Mouse (Mus musculus) mature B cell (primary cell): ENCODE data around the gene Plekhg1.

Experiments
- in situ Hi-C: fragments of 300-500 bp; cut with MboI; formaldehyde crosslinking; loops from 2 replicates; pipeline ENCODE4 v1.14.3; 2019

The Plekhg1 gene

DNA sequence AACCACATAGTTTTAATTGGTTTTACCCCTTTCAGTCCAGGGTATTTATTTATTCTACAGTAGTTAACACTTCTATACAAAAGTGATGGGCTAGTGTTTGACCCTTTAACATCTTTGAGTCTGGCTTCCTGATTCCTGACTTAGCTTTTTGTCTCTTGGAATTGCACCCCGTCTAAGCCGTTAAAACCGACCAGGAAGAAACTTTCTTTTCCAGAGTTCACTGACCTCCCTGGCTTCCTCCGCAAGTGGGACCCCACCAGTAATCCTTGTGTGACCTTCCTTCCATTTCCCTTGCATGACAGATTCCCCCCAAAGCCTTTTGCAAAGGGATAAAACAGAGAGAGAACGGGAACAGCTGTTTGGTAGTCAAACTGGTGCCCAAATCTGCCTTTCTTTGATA lies 1.6 kb downstream of the Plekhg1 start:
- in situ Hi-C loops: no loop called here

DNA sequence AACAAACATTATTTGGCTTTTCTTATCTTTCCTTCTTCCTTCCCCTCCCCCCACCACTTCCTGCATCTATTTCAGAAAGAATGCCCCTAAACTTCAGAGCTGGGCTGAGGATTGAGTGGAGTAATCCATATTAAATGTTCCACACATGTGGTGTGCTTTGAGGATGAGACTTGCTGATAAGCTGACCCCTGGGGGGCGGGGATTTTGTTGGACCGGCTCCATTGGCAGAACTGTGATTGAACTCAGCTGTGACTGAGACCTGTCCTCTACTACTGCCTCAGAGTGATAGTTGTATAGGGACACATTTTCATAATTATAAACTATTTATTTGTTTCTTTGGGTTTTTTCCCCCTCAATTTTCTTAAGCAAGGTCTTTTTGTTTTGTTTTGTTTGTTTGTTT lies 2.9 kb downstream of the Plekhg1 start:
- in situ Hi-C loops: no loop called here

DNA sequence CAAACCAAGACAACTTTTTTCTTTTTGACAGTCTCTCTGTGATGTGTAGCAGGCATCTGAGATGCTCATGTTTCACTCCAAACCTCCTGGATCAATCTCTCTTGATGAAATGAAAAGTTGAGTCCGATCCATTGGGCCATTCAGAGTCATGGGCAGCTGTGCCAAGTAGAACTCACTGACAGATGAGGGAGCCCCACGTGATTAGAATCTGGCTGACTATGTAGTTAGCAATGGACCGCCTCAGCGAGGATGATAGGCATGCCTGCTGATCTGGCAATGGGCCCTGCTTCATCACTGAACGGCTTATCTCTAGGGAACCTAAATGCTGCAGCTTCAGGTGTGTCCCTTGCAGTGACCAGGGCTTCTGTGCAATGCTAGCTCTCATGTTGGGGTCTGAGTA lies 3.7 kb downstream of the Plekhg1 start:
- in situ Hi-C loops: no loop called here

DNA sequence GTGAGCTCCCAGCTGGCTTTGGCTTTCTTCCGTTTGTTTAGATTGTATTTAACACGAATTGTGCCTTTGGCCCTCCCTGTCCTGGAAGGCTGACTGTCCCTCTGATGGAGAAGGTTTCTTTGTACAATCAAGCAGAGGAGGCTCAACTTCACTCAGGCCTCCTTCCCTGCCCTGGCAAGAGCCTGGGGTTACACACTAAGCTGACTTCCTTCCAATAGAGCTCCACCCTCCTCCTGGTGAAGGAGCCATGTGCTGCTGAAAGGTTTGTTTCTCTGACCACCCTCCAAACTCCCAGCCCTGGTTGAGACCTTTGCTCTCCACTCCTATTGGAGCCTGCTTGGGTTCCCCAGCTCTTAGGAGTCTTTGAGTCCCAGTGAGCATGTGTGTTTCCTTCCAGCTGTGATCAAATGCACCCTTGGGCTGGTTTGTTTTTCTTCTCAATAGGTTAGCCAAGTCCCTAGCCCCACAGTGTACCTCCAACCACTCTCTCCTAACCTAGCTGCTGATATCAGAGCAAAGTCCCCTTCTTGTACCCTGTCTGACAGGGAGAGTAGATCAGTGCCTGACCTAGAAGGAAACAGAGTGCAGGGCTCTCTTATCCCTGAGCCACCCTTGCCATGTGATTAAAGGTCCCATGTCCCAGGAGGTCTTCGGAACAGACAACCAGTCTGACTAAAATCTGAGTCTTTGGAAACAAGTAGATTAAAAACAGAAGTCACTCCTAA lies 6.8 kb downstream of the Plekhg1 start:
- in situ Hi-C loops: no loop called here

DNA sequence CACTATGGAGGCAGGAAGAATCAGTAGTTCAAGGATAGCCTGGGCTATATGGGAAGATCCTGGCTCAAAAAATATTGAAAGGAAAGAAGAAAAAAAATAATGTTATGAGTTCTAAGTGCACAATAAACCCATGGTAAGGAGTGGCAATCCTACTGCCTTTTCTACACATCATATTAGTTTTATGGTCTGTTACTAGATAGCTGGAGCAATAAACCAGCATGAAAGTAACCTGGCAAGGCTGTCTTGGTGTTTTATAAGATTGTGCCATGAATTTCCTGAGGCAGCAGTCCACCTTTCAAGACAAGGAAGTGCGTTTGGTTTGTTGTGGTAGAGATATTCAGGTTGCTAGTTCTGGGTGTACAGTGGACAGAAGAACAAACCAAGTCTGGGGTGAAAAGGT lies 9.4 kb downstream of the Plekhg1 start:
- in situ Hi-C loops: no loop called here

DNA sequence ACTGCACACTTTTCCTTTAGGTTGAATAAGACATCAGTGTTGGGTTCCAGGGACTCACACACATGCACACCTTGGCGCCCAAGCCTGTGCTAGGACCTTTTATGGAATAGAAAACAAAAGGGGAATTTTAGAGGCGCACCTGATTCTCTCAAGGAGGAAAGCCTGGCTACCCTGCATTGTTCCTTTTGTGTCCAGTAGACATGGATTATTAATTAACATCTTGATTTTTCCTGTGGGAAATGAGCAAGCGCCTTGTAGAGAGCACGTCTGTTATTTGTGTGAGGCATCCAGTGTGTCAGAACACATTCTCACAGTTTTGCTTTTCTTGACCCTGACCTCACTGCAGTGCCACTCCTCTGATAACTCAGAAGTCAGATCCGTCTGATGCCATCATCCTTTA lies 21.8 kb downstream of the Plekhg1 start:
- in situ Hi-C loops: no loop called here

DNA sequence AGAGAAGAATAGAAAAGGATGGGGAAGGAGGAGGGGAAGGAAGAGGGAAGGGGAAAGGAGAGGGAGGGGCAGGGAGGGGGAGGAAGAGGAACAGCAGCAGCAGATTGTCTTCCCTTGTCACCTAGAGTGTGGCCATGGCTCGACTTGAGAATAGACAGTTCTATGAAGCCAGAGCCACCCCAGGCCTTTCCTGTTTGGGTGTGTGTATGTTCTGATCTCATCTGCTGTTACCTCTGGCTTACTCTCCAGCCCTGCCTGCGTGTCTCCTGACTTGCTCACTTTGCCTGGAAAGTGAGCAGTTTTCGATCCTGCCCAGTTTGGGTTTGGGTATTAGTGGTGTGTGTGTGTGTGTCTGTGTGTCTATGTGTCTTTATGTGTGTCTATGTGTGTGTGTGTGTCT lies 23.0 kb downstream of the Plekhg1 start:
- in situ Hi-C loops: no loop called here

DNA sequence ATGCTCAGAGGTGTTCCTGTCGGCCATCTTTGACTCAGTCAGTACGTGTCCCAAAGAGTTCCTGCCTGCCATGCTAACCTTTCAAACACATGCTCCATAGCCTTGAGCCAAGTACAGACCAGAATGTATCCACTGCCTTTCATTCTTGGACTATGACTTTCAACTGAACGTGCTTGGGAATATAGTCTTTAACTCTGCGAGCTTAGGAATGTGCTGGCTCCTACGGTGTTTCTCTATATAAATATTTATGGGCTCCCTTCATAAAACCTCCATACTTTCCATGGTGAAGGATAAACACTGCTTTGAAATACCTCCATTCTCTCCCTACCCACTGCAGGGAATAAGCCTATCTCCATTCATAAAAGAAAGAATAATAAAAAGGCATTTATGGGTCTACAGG lies 29.0 kb downstream of the Plekhg1 start:
- in situ Hi-C loops: no loop called here

DNA sequence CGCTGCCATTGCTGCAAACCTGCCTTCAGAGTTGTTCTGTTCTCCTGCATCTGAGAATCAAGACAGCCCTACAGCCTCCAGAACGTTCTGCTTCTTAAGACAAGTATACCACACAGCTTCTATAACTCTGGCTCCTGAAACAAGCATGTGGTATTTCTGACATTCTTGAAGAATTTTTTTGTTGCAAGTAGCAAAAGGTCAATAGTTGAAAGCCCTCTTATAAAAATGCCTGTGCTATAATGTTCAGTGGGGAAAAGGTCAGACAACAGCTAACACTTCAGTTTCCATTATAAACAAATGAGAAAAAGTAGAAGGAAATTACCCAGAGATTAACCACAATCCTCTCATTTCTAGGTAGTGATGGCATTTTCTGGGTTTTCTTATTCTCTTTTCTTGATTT lies 34.2 kb downstream of the Plekhg1 start:
- in situ Hi-C loops: no loop called here

DNA sequence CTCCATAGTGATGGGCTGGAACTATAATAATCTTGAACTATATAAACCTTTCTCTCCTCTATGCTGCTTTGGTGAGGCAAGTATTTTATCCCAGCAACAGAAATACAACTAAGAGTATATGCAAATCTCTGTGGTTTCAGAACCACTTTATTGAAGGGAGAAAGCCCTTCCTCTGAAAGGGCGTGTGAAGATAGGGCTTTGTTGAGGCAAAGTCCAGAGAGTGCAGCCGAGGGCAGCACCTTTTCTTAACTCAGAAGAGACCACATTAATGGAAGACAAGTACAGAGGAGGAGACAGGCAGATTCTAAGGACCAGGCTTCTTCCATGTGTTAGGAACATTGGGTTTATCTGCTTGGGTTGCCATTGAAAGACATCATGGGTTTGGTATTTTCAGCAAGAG lies 36.6 kb downstream of the Plekhg1 start:
- in situ Hi-C loops: no loop called here

DNA sequence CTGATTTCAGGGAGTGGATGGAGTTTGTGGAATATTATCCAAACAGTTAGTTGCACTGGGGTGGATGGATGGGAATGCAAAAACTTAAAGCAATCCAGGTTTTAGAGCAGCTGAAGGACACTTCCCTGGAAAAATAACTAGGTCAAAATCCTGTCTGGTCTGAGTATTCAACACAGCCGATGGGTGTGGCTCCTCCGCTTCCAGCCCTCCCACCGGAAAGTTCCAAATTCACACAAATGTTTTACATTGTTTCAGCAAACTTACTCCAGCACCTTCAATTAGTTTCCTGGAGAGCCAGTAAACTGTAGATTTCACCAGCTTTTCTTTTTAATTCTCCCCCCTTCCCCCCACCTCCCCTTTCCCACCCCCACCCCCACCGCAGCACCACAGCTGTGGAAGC lies 45.2 kb downstream of the Plekhg1 start:
- in situ Hi-C loops: no loop called here

DNA sequence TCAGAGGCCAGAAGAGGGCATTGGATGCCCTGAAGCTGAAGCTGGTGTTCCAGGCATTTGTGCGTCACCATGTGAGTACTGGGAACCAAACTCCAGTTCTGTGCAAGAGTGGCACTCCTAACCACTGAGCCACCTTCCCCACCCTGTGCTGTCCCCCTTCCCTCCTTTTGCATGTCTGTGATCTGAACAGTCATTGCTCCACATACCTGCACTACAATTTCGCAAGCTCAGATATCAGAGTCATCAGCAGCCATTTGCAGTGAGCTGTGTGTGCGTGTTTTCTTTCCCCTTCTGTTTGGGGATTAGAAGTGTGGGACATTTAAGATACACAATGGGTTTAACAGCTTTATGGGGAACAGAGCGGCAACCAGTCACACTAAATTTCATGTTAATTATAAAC lies 46.4 kb downstream of the Plekhg1 start:
- in situ Hi-C loops: no loop called here

DNA sequence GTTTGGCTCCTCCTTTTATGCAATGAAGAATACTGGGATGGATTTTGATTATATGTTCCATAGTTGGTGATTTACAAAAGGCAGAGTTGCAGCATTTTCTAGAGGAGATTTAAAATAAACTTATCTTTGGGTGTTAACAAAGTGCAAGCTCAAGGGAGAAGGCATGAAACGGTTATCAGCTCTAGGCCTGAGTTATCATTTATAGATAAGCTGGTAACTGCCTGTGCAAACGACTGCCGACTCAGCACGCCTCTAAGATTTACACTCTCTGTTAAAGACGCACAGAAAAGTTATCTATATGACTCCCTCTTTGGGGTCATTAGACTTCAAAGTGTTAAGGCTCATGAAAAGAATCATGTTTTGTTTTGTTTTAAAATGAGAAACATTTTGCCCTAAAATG lies 46.8 kb downstream of the Plekhg1 start:
- in situ Hi-C loops: no loop called here

DNA sequence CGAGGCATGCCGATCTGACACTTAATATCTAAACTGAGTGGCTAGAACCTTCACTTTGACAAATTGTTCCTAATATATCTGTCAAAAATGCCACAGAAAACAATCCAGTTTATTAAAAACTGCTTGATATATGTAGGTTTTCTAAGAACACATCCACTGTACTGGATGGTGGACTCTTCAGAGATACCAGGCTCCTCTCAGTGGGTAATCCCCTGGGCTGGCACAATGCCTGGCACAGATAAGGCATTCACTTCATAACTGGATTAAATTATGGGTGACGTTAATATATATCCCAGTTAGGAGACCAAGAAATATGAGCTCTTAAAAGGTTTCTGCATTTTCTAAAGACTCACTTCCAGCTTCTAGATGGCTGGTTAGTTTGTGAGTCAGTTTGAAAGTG lies 53.7 kb downstream of the Plekhg1 start:
- in situ Hi-C loops: no loop called here

DNA sequence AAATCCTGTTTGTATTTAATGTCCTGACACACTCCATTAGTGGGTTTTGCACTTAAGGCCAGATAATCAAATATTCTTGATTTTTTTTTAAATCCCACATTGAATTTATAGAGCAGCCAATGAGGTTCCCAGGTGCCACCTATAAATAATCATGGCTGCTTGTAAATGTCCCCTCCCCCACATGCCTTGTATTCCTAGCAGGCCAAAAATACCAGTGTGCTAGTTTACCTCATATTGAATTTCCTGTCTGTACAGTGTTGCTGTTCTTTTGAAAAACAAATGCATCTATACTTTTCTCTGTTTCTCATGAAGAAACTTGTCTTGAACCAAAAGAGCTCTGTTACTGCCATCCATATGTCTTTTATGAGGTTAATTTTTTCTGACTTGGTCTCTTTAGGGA lies 59.3 kb downstream of the Plekhg1 start:
- in situ Hi-C loops: no loop called here

DNA sequence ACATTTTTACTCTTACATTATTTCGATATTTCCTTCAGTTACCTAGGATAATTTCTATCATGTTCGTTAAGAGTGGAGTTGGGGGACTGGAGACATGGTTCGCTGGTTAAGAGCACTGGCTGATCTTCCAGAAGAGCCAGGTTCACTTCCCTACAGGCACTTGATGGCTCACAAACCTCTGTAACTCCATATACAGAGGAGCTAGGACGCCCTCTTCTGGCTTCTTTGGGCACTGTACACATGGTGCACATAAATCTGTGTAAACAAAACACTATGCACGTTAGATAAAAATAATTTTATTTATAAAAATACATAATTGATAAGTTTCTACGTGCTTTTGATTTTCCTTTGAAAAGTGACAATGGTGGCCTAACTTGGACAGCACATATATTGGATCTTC lies 61.1 kb downstream of the Plekhg1 start:
- in situ Hi-C loops: no loop called here

DNA sequence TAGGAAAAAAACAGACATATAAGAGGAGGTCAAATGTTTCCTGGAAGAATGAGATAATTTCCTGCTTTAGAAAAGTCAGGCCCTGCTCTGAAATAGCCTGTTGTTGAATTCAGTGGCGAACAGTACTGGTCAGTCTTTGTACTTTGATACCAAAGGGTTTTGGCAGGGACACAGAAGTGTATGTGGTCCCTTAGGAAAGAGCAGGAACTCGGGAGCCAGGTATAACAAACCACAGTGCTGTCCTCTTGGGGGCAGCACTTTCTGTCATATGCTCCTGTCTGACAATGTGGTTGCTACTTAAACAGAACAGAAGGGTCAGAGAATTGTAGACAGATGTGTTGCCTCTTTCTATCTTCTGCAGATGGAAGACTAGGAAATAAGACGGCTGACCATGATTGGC lies 65.2 kb downstream of the Plekhg1 start:
- in situ Hi-C loops: no loop called here

DNA sequence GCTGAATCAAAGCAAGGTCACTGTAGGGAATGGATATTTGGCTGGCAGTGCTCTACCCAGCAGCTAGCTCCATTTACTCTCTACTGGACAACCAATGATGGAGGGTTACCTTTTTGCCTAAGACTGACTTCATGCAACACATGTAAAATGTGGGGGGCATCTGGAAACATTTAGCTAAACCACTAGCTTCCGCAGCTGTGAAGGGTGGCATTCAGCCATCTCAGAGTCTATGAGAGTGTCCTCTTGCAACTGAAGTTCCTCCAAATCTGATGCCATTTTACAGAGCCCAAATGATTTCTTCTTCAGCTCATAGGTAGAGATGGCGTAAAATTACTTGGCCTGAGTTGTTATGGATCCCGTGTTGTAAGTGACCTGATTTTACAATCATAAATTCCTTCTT lies 67.8 kb downstream of the Plekhg1 start:
- in situ Hi-C loops: no loop called here

DNA sequence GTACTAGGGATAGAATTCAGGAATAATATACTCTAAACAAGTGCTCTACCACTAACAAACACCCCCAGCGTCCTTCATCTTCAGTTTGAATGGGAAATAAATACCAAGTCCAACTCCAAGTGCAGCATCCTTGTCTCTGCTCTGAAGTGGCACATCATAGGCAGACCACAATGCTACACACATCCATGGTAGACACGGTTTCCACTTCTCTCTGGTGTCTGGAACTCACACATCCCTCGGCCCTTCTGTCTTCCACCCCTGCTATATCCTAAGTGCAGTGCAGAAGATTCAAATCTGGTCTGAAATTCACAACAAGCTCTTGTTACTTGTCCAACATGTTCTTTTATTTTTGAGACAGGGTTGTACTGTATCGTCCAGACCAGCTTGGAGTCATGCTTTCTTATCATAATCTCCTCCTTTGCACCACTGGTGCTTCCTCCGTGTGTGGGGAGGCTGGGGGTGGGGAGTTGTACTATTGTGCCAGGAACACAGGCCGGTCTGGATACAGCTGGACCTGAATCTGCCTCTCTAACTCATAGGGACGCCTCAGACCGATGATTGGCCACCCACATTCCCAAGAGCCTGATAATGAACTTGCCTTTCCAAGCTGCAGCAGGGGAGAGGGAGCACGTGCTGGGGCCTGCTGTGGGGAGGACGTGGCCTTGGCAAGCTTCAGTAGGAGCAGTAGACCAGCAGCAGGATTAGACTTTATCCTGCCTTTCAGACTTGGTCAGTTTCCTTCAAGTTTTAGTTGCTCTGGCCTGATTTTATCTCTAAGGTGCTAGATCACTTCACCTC lies 70.5 kb downstream of the Plekhg1 start:
- in situ Hi-C loops: no loop called here

DNA sequence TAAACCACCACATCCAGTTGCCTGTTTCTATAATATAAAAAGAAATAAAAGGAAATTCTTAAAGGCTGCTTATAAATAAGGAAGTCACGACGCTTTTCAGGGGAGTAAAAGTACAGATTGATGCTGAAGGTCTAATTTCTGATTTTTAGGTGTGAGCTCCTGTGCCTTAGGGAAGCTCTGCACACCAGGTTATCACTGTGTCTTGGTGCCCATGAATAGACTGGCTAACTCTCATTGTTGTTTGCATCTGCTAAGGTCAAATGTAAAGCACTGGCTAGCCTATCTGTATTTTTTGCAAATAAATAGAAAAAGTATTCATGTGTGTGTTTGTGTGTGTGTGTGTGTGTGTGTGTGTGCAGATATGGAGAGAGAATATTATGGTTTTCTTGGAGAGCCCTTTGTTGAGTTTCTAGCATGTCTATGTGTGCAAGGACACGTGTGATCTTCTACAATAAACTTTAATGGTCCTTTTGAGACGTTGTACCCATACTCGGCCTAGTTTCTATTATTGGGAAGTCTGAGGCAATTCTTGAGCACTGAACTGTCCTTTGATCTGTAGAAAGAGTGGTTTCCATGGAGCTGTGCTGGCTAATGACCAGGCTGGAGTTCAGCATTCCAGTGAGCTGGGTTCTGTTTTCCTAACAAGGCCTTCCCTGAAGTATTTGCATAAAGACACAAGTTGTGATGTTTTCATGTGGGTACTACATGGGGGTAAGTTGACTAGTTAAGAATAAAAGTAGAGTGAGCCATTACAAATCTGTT lies 79.0 kb downstream of the Plekhg1 start:
- in situ Hi-C loops: no loop called here

DNA sequence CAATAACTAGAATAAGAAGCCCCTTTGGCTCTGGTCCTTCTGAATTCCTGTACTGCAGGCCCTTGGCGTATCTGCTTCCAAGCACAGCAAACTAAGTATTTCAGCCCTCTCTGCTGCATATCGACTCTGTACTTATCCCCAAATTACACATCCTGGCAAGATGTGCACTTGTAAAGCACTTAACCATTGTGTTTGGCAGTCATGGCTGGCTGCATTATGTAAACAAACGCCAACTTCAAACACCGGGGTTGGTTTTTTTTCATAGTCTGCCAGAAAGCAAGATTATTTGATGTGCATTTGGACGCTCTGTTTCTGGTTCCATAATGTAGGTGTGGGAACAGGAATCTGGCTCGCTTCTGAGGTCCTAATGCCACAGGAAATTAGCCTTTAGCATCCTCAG lies 83.7 kb downstream of the Plekhg1 start:
- in situ Hi-C loops: no loop called here

DNA sequence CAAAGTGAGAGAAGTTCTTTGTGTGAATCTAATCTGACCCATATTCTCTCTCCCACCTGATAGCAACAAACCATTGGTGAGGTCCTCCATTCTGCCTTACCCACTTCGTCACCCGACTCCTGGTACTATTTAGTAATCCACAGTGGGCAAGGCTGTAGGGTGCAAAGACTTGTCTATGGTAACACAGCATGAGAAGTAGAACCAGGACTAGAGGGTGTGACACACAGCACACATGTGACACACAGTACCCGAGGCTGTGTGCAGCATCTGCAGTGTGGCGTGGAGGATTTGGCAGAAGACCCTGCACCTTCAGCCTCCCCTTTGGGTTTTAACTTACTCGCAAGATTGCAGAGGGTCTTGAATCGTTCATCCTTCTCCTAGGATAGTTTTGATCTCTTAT lies 85.9 kb downstream of the Plekhg1 start:
- in situ Hi-C loops: no loop called here

DNA sequence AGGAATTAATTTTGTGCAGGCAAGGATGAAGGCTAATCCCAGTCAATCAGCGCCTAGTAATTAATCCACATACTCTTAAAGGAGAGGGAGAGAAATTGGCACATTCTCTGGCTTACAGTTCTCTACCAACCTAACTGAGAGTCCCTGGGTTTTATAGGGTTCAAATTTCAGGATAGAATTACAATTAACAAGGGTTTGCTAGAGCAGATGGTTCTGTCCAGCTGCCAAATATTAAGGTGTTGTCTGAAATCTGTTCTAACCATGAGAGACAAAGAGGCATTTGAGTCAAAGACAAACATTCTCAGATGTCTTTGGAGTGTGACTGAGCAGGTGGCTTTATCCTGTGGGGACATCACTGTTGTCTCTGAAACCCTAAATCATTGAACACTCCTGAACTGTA lies 87.2 kb downstream of the Plekhg1 start:
- in situ Hi-C loops: no loop called here
